Mouse (Mus musculus): ENCODE results near the gene Extl1. TPM values are rescaled to one million over a fixed set of nuclear protein-coding genes. Genes with fewer than 3 reads are reported as not detected.
A peak's percentile ranks its signal among the peaks of the same experiment; 100 is the strongest.
"Not testable (repeated sequence)": the region's sequence is repeated elsewhere in the genome, so short reads cannot be mapped to it uniquely, and the experiment has no call there.

Extl1 gene
- polyA plus RNA-seq, 1 experiment from 2014 or later = 0.11 TPM

- Histone ChIP-seq H3K36me3 (ENCODE audit: control insufficient read depth, insufficient read depth, low read length) (no peaks in the 10 kb centered on the region), H3K9me3 (ENCODE audit: control insufficient read depth, low read length) (no peaks in the 10 kb centered on the region), H3K4me1 (ENCODE audit: control insufficient read depth, insufficient read depth, low read length) (no peaks in the 10 kb centered on the region), H3K4me3 (ENCODE audit: low read depth, low read length) (no peak overlapping the region), H3K4me2 (no peak overlapping the region), H3K9ac (ENCODE audit: low read length) (no peak overlapping the region), H3K27ac (ENCODE audit: low read depth, low read length) (no peak overlapping the region), H3K27me3 (ENCODE audit: control insufficient read depth, insufficient read depth, low read length) (peaks cover 2% of the 10 kb centered on the region; the same call in 1 of the 2 replicates)
- DNase-seq (ENCODE audit: low spot score, missing footprints) (no peak), ATAC-seq (ENCODE audit: low FRiP score) (no peak)
- WGBS = 89% methylated on average over 6 of the region's 6 CpGs
Measured at GRCm38 (mm10) chr4:134350641-134351040, 33.0 kb downstream of the Extl1 start.

GRCm38 (mm10) chr4:134349829-134350228 lies 33.8 kb downstream of the Extl1 start:
- WGBS = 92% methylated on average over 7 of the region's 7 CpGs
- ATAC-seq (ENCODE audit: low FRiP score) (no peak), DNase-seq (ENCODE audit: low spot score, missing footprints) (no peak)
- Histone ChIP-seq H3K9me3 (ENCODE audit: control insufficient read depth, low read length) (no peaks in the 10 kb centered on the region), H3K9ac (ENCODE audit: low read length) (no peak overlapping the region), H3K36me3 (ENCODE audit: control insufficient read depth, insufficient read depth, low read length) (no peaks in the 10 kb centered on the region), H3K4me1 (ENCODE audit: control insufficient read depth, insufficient read depth, low read length) (no peaks in the 10 kb centered on the region), H3K4me3 (ENCODE audit: low read depth, low read length) (no peak overlapping the region), H3K4me2 (no peak overlapping the region), H3K27ac (ENCODE audit: low read depth, low read length) (no peak overlapping the region), H3K27me3 (ENCODE audit: control insufficient read depth, insufficient read depth, low read length) (peaks cover 5% of the 10 kb centered on the region; the same call in 1 of the 2 replicates)

- Histone ChIP-seq H3K9ac (ENCODE audit: low read length) (no peak overlapping the region), H3K4me3 (ENCODE audit: low read depth, low read length) (no peak overlapping the region), H3K27ac (ENCODE audit: low read depth, low read length) (no peak overlapping the region), H3K4me1 (ENCODE audit: control insufficient read depth, insufficient read depth, low read length) (peaks cover under 1% of the 10 kb centered on the region; the same call in 1 of the 2 replicates), H3K9me3 (ENCODE audit: control insufficient read depth, low read length) (no peaks in the 10 kb centered on the region), H3K4me2 (no peak overlapping the region), H3K27me3 (ENCODE audit: control insufficient read depth, insufficient read depth, low read length) (peaks cover 14% of the 10 kb centered on the region), H3K36me3 (ENCODE audit: control insufficient read depth, insufficient read depth, low read length) (no peaks in the 10 kb centered on the region)
- DNase-seq (ENCODE audit: low spot score, missing footprints) = no peak
- WGBS = 88% methylated on average over 5 of the region's 5 CpGs
- ATAC-seq (ENCODE audit: low FRiP score) = no peak
Measured at GRCm38 (mm10) chr4:134348545-134348944, 35.1 kb downstream of the Extl1 start.

- no peak overlapping the region for H3K4me2 ChIP-seq
- DNase-seq (ENCODE audit: low spot score, missing footprints) (no peak), ATAC-seq (ENCODE audit: low FRiP score) (no peak)
- no peak overlapping the region for H3K27ac ChIP-seq (ENCODE audit: low read depth, low read length)
- H3K9me3 ChIP-seq (ENCODE audit: control insufficient read depth, low read length) = no peaks in the 10 kb centered on the region
- H3K27me3 ChIP-seq (ENCODE audit: control insufficient read depth, insufficient read depth, low read length) = peaks cover 19% of the 10 kb centered on the region
- H3K36me3 ChIP-seq (ENCODE audit: control insufficient read depth, insufficient read depth, low read length) = no peaks in the 10 kb centered on the region
- 82% methylated on average over 11 of the region's 11 CpGs for WGBS
- H3K4me3 ChIP-seq (ENCODE audit: low read depth, low read length) = no peak overlapping the region
- H3K4me1 ChIP-seq (ENCODE audit: control insufficient read depth, insufficient read depth, low read length) = peaks cover 5% of the 10 kb centered on the region
- no peak overlapping the region for H3K9ac ChIP-seq (ENCODE audit: low read length)
Measured at GRCm38 (mm10) chr4:134348078-134348477, 35.6 kb downstream of the Extl1 start.

- no peaks in the 10 kb centered on the region for H3K36me3 ChIP-seq (ENCODE audit: control insufficient read depth, insufficient read depth, low read length)
- no peak overlapping the region for H3K27ac ChIP-seq (ENCODE audit: low read depth, low read length)
- no peak overlapping the region for H3K9ac ChIP-seq (ENCODE audit: low read length)
- H3K4me3 ChIP-seq (ENCODE audit: low read depth, low read length) = no peak overlapping the region
- DNase-seq (ENCODE audit: low spot score, missing footprints) (no peak), ATAC-seq (ENCODE audit: low FRiP score) (no peak)
- H3K9me3 ChIP-seq (ENCODE audit: control insufficient read depth, low read length) = no peaks in the 10 kb centered on the region
- WGBS = 91% methylated on average over 15 of the region's 15 CpGs
- H3K4me2 ChIP-seq = no peak overlapping the region
- peaks cover 33% of the 10 kb centered on the region for H3K27me3 ChIP-seq (ENCODE audit: control insufficient read depth, insufficient read depth, low read length)
- peaks cover 7% of the 10 kb centered on the region for H3K4me1 ChIP-seq (ENCODE audit: control insufficient read depth, insufficient read depth, low read length)
Measured at GRCm38 (mm10) chr4:134345802-134346201, 37.8 kb downstream of the Extl1 start.

GRCm38 (mm10) chr4:134344620-134345019 lies 39.0 kb downstream of the Extl1 start:
- DNase-seq (ENCODE audit: low spot score, missing footprints) (no peak), ATAC-seq (ENCODE audit: low FRiP score) (no peak)
- no peak overlapping the region for H3K9ac ChIP-seq (ENCODE audit: low read length)
- H3K9me3 ChIP-seq (ENCODE audit: control insufficient read depth, low read length) = no peaks in the 10 kb centered on the region
- H3K27me3 ChIP-seq (ENCODE audit: control insufficient read depth, insufficient read depth, low read length) = peaks cover 33% of the 10 kb centered on the region
- H3K36me3 ChIP-seq (ENCODE audit: control insufficient read depth, insufficient read depth, low read length) = no peaks in the 10 kb centered on the region
- 43% methylated on average over 3 of the region's 3 CpGs for WGBS
- peaks cover 7% of the 10 kb centered on the region for H3K4me1 ChIP-seq (ENCODE audit: control insufficient read depth, insufficient read depth, low read length)
- no peak overlapping the region for H3K27ac ChIP-seq (ENCODE audit: low read depth, low read length)
- no peak overlapping the region for H3K4me2 ChIP-seq
- no peak overlapping the region for H3K4me3 ChIP-seq (ENCODE audit: low read depth, low read length)

GRCm38 (mm10) chr4:134343071-134344031 lies 40.3 kb downstream of the Extl1 start, which contains the start of gene Slc30a2:
TSS of gene Slc30a2 (plus strand) at chr4:134343181.
- 2% methylated on average over 61 of the region's 61 CpGs for WGBS
- ATAC-seq (ENCODE audit: low FRiP score) (no peak), DNase-seq (ENCODE audit: low spot score, missing footprints) (peak; percentile 90)
- H3K27me3 ChIP-seq (ENCODE audit: control insufficient read depth, insufficient read depth, low read length) = peaks cover 33% of the 10 kb centered on the region
- H3K36me3 ChIP-seq (ENCODE audit: control insufficient read depth, insufficient read depth, low read length) = no peaks in the 10 kb centered on the region
- 0 out of 2 replicates have a peak within 1 kb of the TSS, but pooled peaks have one; percentile 20 for H3K9ac ChIP-seq (ENCODE audit: low read length)
- peak within 1 kb of the TSS; percentile 17; the same call in 1 of the 2 replicates for H3K4me3 ChIP-seq (ENCODE audit: low read depth, low read length)
- no peak within 1 kb of the TSS for H3K27ac ChIP-seq (ENCODE audit: low read depth, low read length)
- no peaks in the 10 kb centered on the region for H3K9me3 ChIP-seq (ENCODE audit: control insufficient read depth, low read length)
- H3K4me2 ChIP-seq = peak within 1 kb of the TSS; percentile 39
- peaks cover 7% of the 10 kb centered on the region for H3K4me1 ChIP-seq (ENCODE audit: control insufficient read depth, insufficient read depth, low read length)

GRCm38 (mm10) chr4:134342213-134342779 lies 41.4 kb downstream of the Extl1 start:
- H3K36me3 ChIP-seq (ENCODE audit: control insufficient read depth, insufficient read depth, low read length) = no peaks in the 10 kb centered on the region
- ATAC-seq (ENCODE audit: low FRiP score) = no peak
- H3K9ac ChIP-seq (ENCODE audit: low read length) = no peak overlapping the region
- peaks cover 33% of the 10 kb centered on the region for H3K27me3 ChIP-seq (ENCODE audit: control insufficient read depth, insufficient read depth, low read length)
- no peak overlapping the region for H3K4me2 ChIP-seq
- peak; percentile 86 for DNase-seq (ENCODE audit: low spot score, missing footprints)
- H3K4me3 ChIP-seq (ENCODE audit: low read depth, low read length) = no peak overlapping the region
- WGBS = 49% methylated on average over 11 of the region's 11 CpGs
- no peaks in the 10 kb centered on the region for H3K9me3 ChIP-seq (ENCODE audit: control insufficient read depth, low read length)
- H3K27ac ChIP-seq (ENCODE audit: low read depth, low read length) = no peak overlapping the region
- H3K4me1 ChIP-seq (ENCODE audit: control insufficient read depth, insufficient read depth, low read length) = peaks cover 7% of the 10 kb centered on the region

GRCm38 (mm10) chr4:134341231-134341630 lies 42.4 kb downstream of the Extl1 start:
- H3K4me1 ChIP-seq (ENCODE audit: control insufficient read depth, insufficient read depth, low read length); H3K4me2 ChIP-seq; DNase-seq (ENCODE audit: low spot score, missing footprints); H3K36me3 ChIP-seq (ENCODE audit: control insufficient read depth, insufficient read depth, low read length); H3K9ac ChIP-seq (ENCODE audit: low read length); H3K27ac ChIP-seq (ENCODE audit: low read depth, low read length); H3K9me3 ChIP-seq (ENCODE audit: control insufficient read depth, low read length); ATAC-seq (ENCODE audit: low FRiP score); H3K4me3 ChIP-seq (ENCODE audit: low read depth, low read length): not testable (repeated sequence)
- WGBS = 78% methylated on average over 6 of the region's 6 CpGs
- H3K27me3 ChIP-seq (ENCODE audit: control insufficient read depth, insufficient read depth, low read length) = peaks cover 33% of the 10 kb centered on the region

All from midbrain, embryonic 11.5 days (tissue).